Mouse (Mus musculus): ENCODE data around the gene Smndc1. TPM values are rescaled to one million over a fixed set of nuclear protein-coding genes. Genes with fewer than 3 reads are reported as not detected.

Gene Smndc1
- 26.3 and 27.5 TPM in 2 replicates for polyA plus RNA-seq (2012; rRNA removed)

DNA sequence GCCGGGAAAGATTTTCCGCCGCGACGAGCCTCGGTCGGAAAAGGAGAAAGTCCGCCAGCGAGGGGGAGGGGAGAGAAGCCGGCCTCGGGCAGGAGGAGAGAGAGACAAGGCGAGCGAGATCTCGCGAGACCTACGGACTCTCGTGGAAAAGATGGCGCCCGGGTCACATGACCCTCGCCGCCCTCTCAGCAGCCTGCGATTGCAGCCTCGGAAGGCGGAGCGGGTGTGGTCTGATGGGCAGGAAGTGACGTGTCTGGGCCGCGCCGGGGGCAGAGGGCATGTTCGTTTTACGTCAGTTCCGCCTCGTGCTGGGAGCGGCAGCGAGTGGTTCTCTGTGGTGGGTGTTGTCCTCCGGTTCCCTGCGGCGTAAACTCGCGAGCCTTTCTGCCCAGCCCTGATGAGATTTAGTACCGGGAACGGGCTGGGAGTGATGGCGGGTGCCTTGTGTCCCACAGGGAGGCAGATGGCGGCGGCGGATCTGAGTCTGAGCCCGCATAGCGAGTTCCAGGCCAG lies at the start of gene Smndc1:
Gene Smndc1 (minus strand): TSS at position 84 of the 513 bp plus-strand sequence.

DNA sequence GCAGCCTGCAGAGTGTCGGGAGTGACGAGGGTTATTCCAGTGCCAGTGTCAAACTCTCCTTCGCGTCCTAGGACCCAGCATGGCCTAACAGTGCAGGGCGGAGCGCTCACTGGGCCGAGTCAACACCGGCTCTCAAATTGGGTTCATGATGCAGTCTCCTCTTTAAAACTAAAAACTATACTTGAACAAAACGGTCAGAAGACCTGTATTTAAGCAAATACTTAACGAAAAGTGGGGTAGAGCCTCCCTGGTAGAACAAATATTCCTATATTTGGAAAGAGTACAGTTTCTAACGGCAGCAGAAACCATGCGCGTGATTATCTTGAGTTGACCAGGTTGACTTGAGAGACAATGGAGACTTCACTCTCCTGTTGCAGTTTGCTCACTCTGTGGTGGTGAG lies 18.7 kb downstream of the Smndc1 start, which contains the start of gene Gm10197:
Gene Gm10197 (minus strand): TSS at position 101 of the 400 bp plus-strand sequence.

Other genes starting within 250 kb of the Smndc1 start
- gene Mxi1, start 80.1 kb downstream of the Smndc1 start, polyA plus RNA-seq (2012; rRNA removed) = 37.1 and 43.9 TPM in 2 replicates
- not detected in 2 replicates for gene Gm10197, start 18.8 kb downstream of the Smndc1 start, polyA plus RNA-seq (2012; rRNA removed)
- gene Dusp5, start 138.5 kb upstream of the Smndc1 start, polyA plus RNA-seq (2012; rRNA removed) = 1.8 and 2.6 TPM in 2 replicates
- gene Nutf2-ps1, start 198.5 kb upstream of the Smndc1 start, polyA plus RNA-seq (2012; rRNA removed) = 35.2 and 50.0 TPM in 2 replicates
- 47.1 and 51.4 TPM in 2 replicates for gene Smc3, start 209.8 kb upstream of the Smndc1 start, polyA plus RNA-seq (2012; rRNA removed)

All from central nervous system, embryonic 14 days (tissue).